Mouse (Mus musculus): ENCODE data around the gene Gorab. TPM values are rescaled to one million over a fixed set of nuclear protein-coding genes. Genes with fewer than 3 reads are reported as not detected.

Gene Gorab
- polyA plus RNA-seq, 1 experiment from 2014 or later, result 21.4 TPM

GRCm38 (mm10) chr1:163350988-163351387, 52.5 kb downstream of the Gorab start:
- Histone ChIP-seq H3K27ac (replicated peaks) (no peak overlapping the region), H3K27me3 (no peaks in the 10 kb centered on the region), H3K4me3 (no peak overlapping the region), H3K9ac (no peak overlapping the region), H3K36me3 (no peaks in the 10 kb centered on the region), H3K9me3 (no peaks in the 10 kb centered on the region), H3K4me2 (no peak overlapping the region), H3K4me1 (replicated peaks) (no peaks in the 10 kb centered on the region)
- ATAC-seq (ENCODE audit: low FRiP score, low read depth), result no peak
- WGBS, result 83% methylated on average over 3 of the region's 3 CpGs

- ATAC-seq (ENCODE audit: low FRiP score, low read depth), result no peak
- H3K27ac ChIP-seq (replicated peaks), result no peak overlapping the region
- H3K9ac ChIP-seq, result no peak overlapping the region
- no peak overlapping the region for H3K4me3 ChIP-seq
- no peaks in the 10 kb centered on the region for H3K36me3 ChIP-seq
- 86% methylated on average over 5 of the region's 5 CpGs for WGBS
- H3K4me2 ChIP-seq, result no peak overlapping the region
- H3K4me1 ChIP-seq (replicated peaks), result no peaks in the 10 kb centered on the region
- no peaks in the 10 kb centered on the region for H3K27me3 ChIP-seq
- no peaks in the 10 kb centered on the region for H3K9me3 ChIP-seq
Measured at GRCm38 (mm10) chr1:163345541-163345940, 57.9 kb downstream of the Gorab start.

DNA sequence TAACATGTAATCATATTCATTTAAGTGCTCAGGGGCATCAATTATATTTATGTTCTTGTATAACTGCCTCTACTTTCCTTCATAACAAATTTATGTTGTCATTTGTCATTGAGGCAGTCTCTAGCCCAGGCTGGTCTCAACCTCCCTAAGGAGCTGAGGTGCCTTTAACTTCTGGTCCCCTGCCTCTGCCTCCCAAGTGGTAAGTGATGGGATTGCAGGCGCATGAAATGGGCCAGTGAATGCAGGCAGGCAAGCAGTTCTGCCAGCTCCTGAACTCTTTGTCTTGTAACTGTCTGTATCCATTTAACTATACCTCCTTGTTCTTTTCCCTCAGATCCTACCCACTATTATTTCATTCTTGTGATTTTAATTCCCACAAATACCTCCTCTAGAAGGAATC, 58.5 kb downstream of the Gorab start:
- ATAC-seq (ENCODE audit: low FRiP score, low read depth), result no peak
- no peaks in the 10 kb centered on the region for H3K9me3 ChIP-seq
- no peak overlapping the region for H3K9ac ChIP-seq
- H3K4me3 ChIP-seq, result no peak overlapping the region
- no peak overlapping the region for H3K27ac ChIP-seq (replicated peaks)
- H3K27me3 ChIP-seq, result no peaks in the 10 kb centered on the region
- H3K4me2 ChIP-seq, result no peak overlapping the region
- WGBS, result 11% methylated on average over 1 of the region's 1 CpGs
- H3K4me1 ChIP-seq (replicated peaks), result no peaks in the 10 kb centered on the region
- no peaks in the 10 kb centered on the region for H3K36me3 ChIP-seq

GRCm38 (mm10) chr1:163339219-163339561, 64.3 kb downstream of the Gorab start:
- Histone ChIP-seq H3K4me3 (no peak overlapping the region), H3K4me2 (no peak overlapping the region), H3K27ac (replicated peaks) (no peak overlapping the region), H3K9ac (no peak overlapping the region), H3K4me1 (replicated peaks) (no peaks in the 10 kb centered on the region), H3K9me3 (no peaks in the 10 kb centered on the region), H3K36me3 (no peaks in the 10 kb centered on the region), H3K27me3 (no peaks in the 10 kb centered on the region)
- peak; percentile 34; the same call in 1 of the 2 replicates for ATAC-seq (ENCODE audit: low FRiP score, low read depth)
- WGBS, result 60% methylated on average over 3 of the region's 3 CpGs

GRCm38 (mm10) chr1:163338525-163339218, 64.8 kb downstream of the Gorab start:
- ATAC-seq (ENCODE audit: low FRiP score, low read depth), result peak; percentile 80
- H3K9me3 ChIP-seq, result no peaks in the 10 kb centered on the region
- H3K4me1 ChIP-seq (replicated peaks), result no peaks in the 10 kb centered on the region
- WGBS, result 58% methylated on average over 7 of the region's 7 CpGs
- no peaks in the 10 kb centered on the region for H3K27me3 ChIP-seq
- H3K9ac ChIP-seq, result no peak overlapping the region
- H3K27ac ChIP-seq (replicated peaks), result no peak overlapping the region
- no peaks in the 10 kb centered on the region for H3K36me3 ChIP-seq
- H3K4me2 ChIP-seq, result no peak overlapping the region
- H3K4me3 ChIP-seq, result no peak overlapping the region

DNA sequence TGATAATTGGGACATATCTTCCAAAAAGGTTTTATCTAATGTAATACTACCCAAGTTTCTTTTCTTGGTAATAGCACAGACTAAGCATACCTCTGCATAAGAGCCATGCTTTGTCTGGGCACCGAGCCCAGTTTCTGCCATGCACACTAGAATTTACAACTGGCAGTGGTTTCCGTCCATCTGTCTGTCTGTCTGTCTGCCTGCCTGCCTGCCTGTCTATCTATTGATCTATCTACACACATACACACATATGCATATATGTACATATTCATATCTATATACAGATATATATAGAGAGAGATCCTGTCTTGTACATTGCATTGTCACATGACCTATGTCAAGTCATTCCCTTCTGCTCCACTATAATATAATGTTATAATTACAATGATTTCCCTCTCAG, 65.6 kb downstream of the Gorab start:
- no peaks in the 10 kb centered on the region for H3K4me1 ChIP-seq (replicated peaks)
- ATAC-seq (ENCODE audit: low FRiP score, low read depth), result no peak
- no peak overlapping the region for H3K9ac ChIP-seq
- no peaks in the 10 kb centered on the region for H3K36me3 ChIP-seq
- no peak overlapping the region for H3K27ac ChIP-seq (replicated peaks)
- WGBS, result 77% methylated on average over 2 of the region's 2 CpGs
- no peak overlapping the region for H3K4me3 ChIP-seq
- H3K27me3 ChIP-seq, result no peaks in the 10 kb centered on the region
- H3K9me3 ChIP-seq, result no peaks in the 10 kb centered on the region
- H3K4me2 ChIP-seq, result no peak overlapping the region

Other genes with a start within 250 kb of the Gorab start
- 4.1 and 5.2 TPM in 2 replicates for gene Prrx1, start 90.0 kb downstream of the Gorab start, polyA plus RNA-seq (2015; fragmentation: Nextera tagmentation; extraction: Ambion mirVana)